In the genomic region with DNA sequence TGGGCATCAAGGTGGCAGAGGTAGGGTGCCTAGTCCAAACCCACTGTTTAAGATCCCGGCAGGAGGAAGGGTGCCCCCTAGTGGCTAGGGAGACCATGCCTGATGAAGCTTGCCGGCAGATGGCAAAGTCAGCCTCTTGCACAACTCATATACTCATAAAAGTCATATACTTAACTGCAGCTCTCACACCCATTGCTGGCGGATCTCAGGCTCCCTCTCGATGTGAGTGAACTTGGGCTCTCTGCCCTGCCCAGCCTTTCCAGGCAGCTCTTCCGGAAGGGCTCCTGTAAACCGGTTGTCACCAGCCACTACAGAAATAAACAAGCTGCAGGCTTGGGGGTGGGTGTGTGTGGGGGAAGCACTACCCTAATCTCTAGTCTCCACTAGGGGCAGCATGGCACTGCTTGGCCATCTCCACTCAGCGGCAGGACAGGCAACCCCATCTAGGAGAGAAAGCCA, we compare ENCODE assay signal across 7 mouse cellular contexts. TPM values are rescaled to one million over a fixed set of nuclear protein-coding genes. Genes with fewer than 3 reads are reported as not detected.
DNase-seq lines count a peak whose midpoint lies in the region; ATAC-seq lines count a peak whose summit lies in the region.

No protein-coding gene starts in this region.

- no peak for ATAC-seq in intestine, embryonic 14.5 days (replicated peaks; ENCODE audit: low FRiP score, low TSS enrichment, low read depth)

- peak overlapping the region; percentile 65; the same call in 1 of the 2 replicates for H3K27ac ChIP-seq in intestine, embryonic 14.5 days (ENCODE audit: low read depth)
- H3K27ac ChIP-seq in midbrain, embryonic 10.5 days (replicated peaks), result peak overlapping the region; percentile 77

- peak overlapping the region; percentile 11; the same call in 1 of the 2 replicates for H3K4me3 ChIP-seq in intestine, embryonic 14.5 days (ENCODE audit: low read depth, low read length)
- H3K4me3 ChIP-seq in midbrain, embryonic 10.5 days, result peak overlapping the region; percentile 41

- WGBS in intestine, embryonic 14.5 days, result under 1% methylated on average over 7 of the region's 7 CpGs
- under 1% methylated on average over 7 of the region's 7 CpGs for WGBS in midbrain, embryonic 10.5 days

- H3K4me2 ChIP-seq in intestine, embryonic 14.5 days (ENCODE audit: low read length), result peak overlapping the region; percentile 42

- H3K9ac ChIP-seq in intestine, embryonic 14.5 days (ENCODE audit: low read length), result no peak overlapping the region

- H3K27me3 ChIP-seq in intestine, embryonic 14.5 days (replicated peaks; ENCODE audit: control insufficient read depth, insufficient read depth, low read length), result no peaks in the 10 kb centered on the region
- 0 out of 2 replicates have a peak, but pooled peaks cover 16% of the 10 kb centered on the region for H3K27me3 ChIP-seq in midbrain, embryonic 10.5 days (ENCODE audit: low read depth, poor library complexity, severe bottlenecking)

- intact Hi-C loops in gastrocnemius, postnatal 14 days (cut with DNase I; ENCODE audit: low total_unique reads), result no loop called here
- intact Hi-C loops in left cerebral cortex, postnatal 25 days (cut with DNase I), result loop anchor here (1.0 kb wide), 1 partner anchor 35 kb away; no protein-coding TSS in a partner anchor

- no peaks in the 10 kb centered on the region for H3K36me3 ChIP-seq in intestine, embryonic 14.5 days (ENCODE audit: control insufficient read depth, insufficient read depth, low read length)
- H3K36me3 ChIP-seq in midbrain, embryonic 10.5 days, result peaks cover 5% of the 10 kb centered on the region; the same call in 1 of the 2 replicates

- H3K4me1 ChIP-seq in intestine, embryonic 14.5 days (replicated peaks; ENCODE audit: control insufficient read depth, insufficient read depth, low read length), result peaks cover 7% of the 10 kb centered on the region
- peaks cover 25% of the 10 kb centered on the region for H3K4me1 ChIP-seq in midbrain, embryonic 10.5 days

- H3K9me3 ChIP-seq in intestine, embryonic 14.5 days (ENCODE audit: control insufficient read depth, low read length), result no peaks in the 10 kb centered on the region
- no peaks in the 10 kb centered on the region for H3K9me3 ChIP-seq in midbrain, embryonic 10.5 days (replicated peaks)

- DNase-seq in adrenal gland, adult (ENCODE audit: inconsistent age in 2 of 2, low spot score in 1 of 2), result peak; percentile 89 to 96
- DNase-seq in embryo, embryonic 10.5 days (ENCODE audit: low spot score), result peak; percentile 92
- peak; percentile 85 for DNase-seq in gastrocnemius, postnatal 14 days
- peak; percentile 87 for DNase-seq in intestine, embryonic 14.5 days (ENCODE audit: low spot score)
- peak; percentile 84 to 92 for DNase-seq in left cerebral cortex, postnatal 25 days (ENCODE audit: low spot score in 2 of 2)
- DNase-seq in midbrain, embryonic 10.5 days (ENCODE audit: low spot score), result peak; percentile 83
- peak; percentile 76 for DNase-seq in right cerebral cortex, postnatal 4 days

RNA-seq across cellular contexts. Expression of a gene that starts 4.0 kb away (rescaled TPM):
- 100 to 1,000 TPM; 291 to 431 TPM for total RNA-seq in gastrocnemius, postnatal 14 days (2021)
- polyA plus RNA-seq in intestine, embryonic 14.5 days (2014; fragmentation: Nextera tagmentation; extraction: Ambion mirVana), result 524 and 576 TPM in 2 replicates
- total RNA-seq in left cerebral cortex, postnatal 25 days (2021), result 100 to 1,000 TPM; 376 to 398 TPM
- 682 and 743 TPM in 2 replicates for polyA plus RNA-seq in midbrain, embryonic 10.5 days (2016; fragmentation: Nextera tagmentation; extraction: Ambion mirVana)

RNA-seq across cellular contexts. Expression of a gene that starts 5.7 kb away (rescaled TPM):
- total RNA-seq in gastrocnemius, postnatal 14 days (2021), result not detected
- 0.26 and 0.38 TPM in 2 replicates for polyA plus RNA-seq in intestine, embryonic 14.5 days (2014; fragmentation: Nextera tagmentation; extraction: Ambion mirVana)
- total RNA-seq in left cerebral cortex, postnatal 25 days (2021), result not detected
- polyA plus RNA-seq in midbrain, embryonic 10.5 days (2016; fragmentation: Nextera tagmentation; extraction: Ambion mirVana), result not detected in 2 replicates

RNA-seq across cellular contexts. Expression of a gene that starts 8.1 kb away (rescaled TPM):
- total RNA-seq in gastrocnemius, postnatal 14 days (2021), result not detected
- not detected in 2 replicates for polyA plus RNA-seq in intestine, embryonic 14.5 days (2014; fragmentation: Nextera tagmentation; extraction: Ambion mirVana)
- not detected for total RNA-seq in left cerebral cortex, postnatal 25 days (2021)
- polyA plus RNA-seq in midbrain, embryonic 10.5 days (2016; fragmentation: Nextera tagmentation; extraction: Ambion mirVana), result not detected in 2 replicates

RNA-seq across cellular contexts. Expression of a gene that starts 9.9 kb away (rescaled TPM):
- not detected for total RNA-seq in gastrocnemius, postnatal 14 days (2021)
- polyA plus RNA-seq in intestine, embryonic 14.5 days (2014; fragmentation: Nextera tagmentation; extraction: Ambion mirVana), result 0.51 TPM in 1 of 2 replicates, not detected in the other
- total RNA-seq in left cerebral cortex, postnatal 25 days (2021), result not detected
- 0.62 TPM in 1 of 2 replicates, not detected in the other for polyA plus RNA-seq in midbrain, embryonic 10.5 days (2016; fragmentation: Nextera tagmentation; extraction: Ambion mirVana)

RNA-seq across cellular contexts. Expression of a gene that starts 13.6 kb away (rescaled TPM):
- 1 to 10 TPM in 1 of 2 experiments, under 1 TPM in 1; 0.66 to 1.4 TPM for total RNA-seq in gastrocnemius, postnatal 14 days (2021)
- polyA plus RNA-seq in intestine, embryonic 14.5 days (2014; fragmentation: Nextera tagmentation; extraction: Ambion mirVana), result 15.7 and 18.7 TPM in 2 replicates
- 100 to 1,000 TPM; 243 to 256 TPM for total RNA-seq in left cerebral cortex, postnatal 25 days (2021)
- polyA plus RNA-seq in midbrain, embryonic 10.5 days (2016; fragmentation: Nextera tagmentation; extraction: Ambion mirVana), result 28.3 and 32.0 TPM in 2 replicates
